Mouse (Mus musculus): ENCODE measurements around the gene Itpa. TPM values are rescaled to one million over a fixed set of nuclear protein-coding genes. Genes with fewer than 3 reads are reported as not detected.
A peak's percentile ranks its signal among the peaks of the same experiment; 100 is the strongest.
"Not testable (repeated sequence)": the region's sequence is repeated elsewhere in the genome, so short reads cannot be mapped to it uniquely, and the experiment has no call there.

The Itpa gene
- polyA plus RNA-seq, 1 experiment from 2014 or later, result 156 TPM

GRCm38 (mm10) chr2:130649028-130649427, 18.4 kb upstream of the Itpa start:
- H3K4me2 ChIP-seq; H3K36me3 ChIP-seq (ENCODE audit: control insufficient read depth, insufficient read depth, low read length); H3K9ac ChIP-seq (ENCODE audit: low read length); H3K4me3 ChIP-seq (ENCODE audit: low read depth, low read length); DNase-seq (ENCODE audit: low spot score, missing footprints); H3K27me3 ChIP-seq (ENCODE audit: control insufficient read depth, insufficient read depth, low read length); H3K9me3 ChIP-seq (ENCODE audit: control insufficient read depth, low read length); H3K4me1 ChIP-seq (ENCODE audit: control insufficient read depth, insufficient read depth, low read length); ATAC-seq (ENCODE audit: low FRiP score); H3K27ac ChIP-seq (ENCODE audit: low read depth, low read length): not testable (repeated sequence)
- WGBS, result 83% methylated on average over 6 of the region's 6 CpGs

GRCm38 (mm10) chr2:130653303-130653702, 14.1 kb upstream of the Itpa start:
- no peaks in the 10 kb centered on the region for H3K4me1 ChIP-seq (ENCODE audit: control insufficient read depth, insufficient read depth, low read length)
- WGBS, result 90% methylated on average over 2 of the region's 2 CpGs
- DNase-seq (ENCODE audit: low spot score, missing footprints) (no peak), ATAC-seq (ENCODE audit: low FRiP score) (no peak)
- no peak overlapping the region for H3K9ac ChIP-seq (ENCODE audit: low read length)
- H3K27ac ChIP-seq (ENCODE audit: low read depth, low read length), result no peak overlapping the region
- no peaks in the 10 kb centered on the region for H3K9me3 ChIP-seq (ENCODE audit: control insufficient read depth, low read length)
- no peak overlapping the region for H3K4me3 ChIP-seq (ENCODE audit: low read depth, low read length)
- H3K4me2 ChIP-seq, result no peak overlapping the region
- no peaks in the 10 kb centered on the region for H3K27me3 ChIP-seq (ENCODE audit: control insufficient read depth, insufficient read depth, low read length)
- peaks cover 7% of the 10 kb centered on the region; the same call in 1 of the 2 replicates for H3K36me3 ChIP-seq (ENCODE audit: control insufficient read depth, insufficient read depth, low read length)

GRCm38 (mm10) chr2:130653760-130654159, 13.7 kb upstream of the Itpa start:
- peaks cover 10% of the 10 kb centered on the region; the same call in 1 of the 2 replicates for H3K36me3 ChIP-seq (ENCODE audit: control insufficient read depth, insufficient read depth, low read length)
- H3K27ac ChIP-seq (ENCODE audit: low read depth, low read length), result no peak overlapping the region
- no peak overlapping the region for H3K9ac ChIP-seq (ENCODE audit: low read length)
- 79% methylated on average over 1 of the region's 1 CpGs for WGBS
- H3K4me1 ChIP-seq (ENCODE audit: control insufficient read depth, insufficient read depth, low read length), result no peaks in the 10 kb centered on the region
- H3K9me3 ChIP-seq (ENCODE audit: control insufficient read depth, low read length), result no peaks in the 10 kb centered on the region
- ATAC-seq (ENCODE audit: low FRiP score) (no peak), DNase-seq (ENCODE audit: low spot score, missing footprints) (peak; percentile 77)
- no peak overlapping the region for H3K4me2 ChIP-seq
- no peaks in the 10 kb centered on the region for H3K27me3 ChIP-seq (ENCODE audit: control insufficient read depth, insufficient read depth, low read length)
- no peak overlapping the region for H3K4me3 ChIP-seq (ENCODE audit: low read depth, low read length)

GRCm38 (mm10) chr2:130655660-130656339, 11.6 kb upstream of the Itpa start:
- 90% methylated on average over 6 of the region's 6 CpGs for WGBS
- Histone ChIP-seq H3K27me3 (ENCODE audit: control insufficient read depth, insufficient read depth, low read length) (no peaks in the 10 kb centered on the region), H3K4me3 (ENCODE audit: low read depth, low read length) (no peak overlapping the region), H3K27ac (ENCODE audit: low read depth, low read length) (no peak overlapping the region), H3K36me3 (ENCODE audit: control insufficient read depth, insufficient read depth, low read length) (peaks cover 10% of the 10 kb centered on the region; the same call in 1 of the 2 replicates), H3K4me2 (no peak overlapping the region), H3K9me3 (ENCODE audit: control insufficient read depth, low read length) (no peaks in the 10 kb centered on the region), H3K4me1 (ENCODE audit: control insufficient read depth, insufficient read depth, low read length) (no peaks in the 10 kb centered on the region), H3K9ac (ENCODE audit: low read length) (no peak overlapping the region)
- DNase-seq (ENCODE audit: low spot score, missing footprints), result no peak
- ATAC-seq (ENCODE audit: low FRiP score), result no peak

- ATAC-seq (ENCODE audit: low FRiP score), result no peak
- no peaks in the 10 kb centered on the region for H3K4me1 ChIP-seq (ENCODE audit: control insufficient read depth, insufficient read depth, low read length)
- no peak overlapping the region for H3K4me2 ChIP-seq
- H3K4me3 ChIP-seq (ENCODE audit: low read depth, low read length), result no peak overlapping the region
- 93% methylated on average over 9 of the region's 9 CpGs for WGBS
- H3K27ac ChIP-seq (ENCODE audit: low read depth, low read length), result no peak overlapping the region
- no peak for DNase-seq (ENCODE audit: low spot score, missing footprints)
- peaks cover 10% of the 10 kb centered on the region; the same call in 1 of the 2 replicates for H3K36me3 ChIP-seq (ENCODE audit: control insufficient read depth, insufficient read depth, low read length)
- H3K9me3 ChIP-seq (ENCODE audit: control insufficient read depth, low read length), result no peaks in the 10 kb centered on the region
- H3K27me3 ChIP-seq (ENCODE audit: control insufficient read depth, insufficient read depth, low read length), result no peaks in the 10 kb centered on the region
- no peak overlapping the region for H3K9ac ChIP-seq (ENCODE audit: low read length)
These were observed 10.9 kb upstream of the Itpa start for GRCm38 (mm10) chr2:130656536-130656935.

- Histone ChIP-seq H3K4me1 (ENCODE audit: control insufficient read depth, insufficient read depth, low read length) (0 out of 2 replicates have a peak, but pooled peaks cover under 1% of the 10 kb centered on the region), H3K9me3 (ENCODE audit: control insufficient read depth, low read length) (no peaks in the 10 kb centered on the region), H3K27ac (ENCODE audit: low read depth, low read length) (no peak overlapping the region), H3K4me2 (no peak overlapping the region), H3K9ac (ENCODE audit: low read length) (no peak overlapping the region), H3K27me3 (ENCODE audit: control insufficient read depth, insufficient read depth, low read length) (no peaks in the 10 kb centered on the region), H3K4me3 (ENCODE audit: low read depth, low read length) (no peak overlapping the region), H3K36me3 (ENCODE audit: control insufficient read depth, insufficient read depth, low read length) (peaks cover 12% of the 10 kb centered on the region; the same call in 1 of the 2 replicates)
- 81% methylated on average over 6 of the region's 6 CpGs for WGBS
- DNase-seq (ENCODE audit: low spot score, missing footprints) (peak; percentile 28), ATAC-seq (ENCODE audit: low FRiP score) (no peak)
These were observed 9.9 kb upstream of the Itpa start for GRCm38 (mm10) chr2:130657541-130657940.

- Histone ChIP-seq H3K9ac (ENCODE audit: low read length) (no peak overlapping the region), H3K4me1 (ENCODE audit: control insufficient read depth, insufficient read depth, low read length) (peaks cover 6% of the 10 kb centered on the region), H3K27ac (ENCODE audit: low read depth, low read length) (no peak overlapping the region), H3K36me3 (ENCODE audit: control insufficient read depth, insufficient read depth, low read length) (peaks cover 12% of the 10 kb centered on the region; the same call in 1 of the 2 replicates), H3K4me2 (no peak overlapping the region), H3K4me3 (ENCODE audit: low read depth, low read length) (no peak overlapping the region), H3K9me3 (ENCODE audit: control insufficient read depth, low read length) (no peaks in the 10 kb centered on the region), H3K27me3 (ENCODE audit: control insufficient read depth, insufficient read depth, low read length) (no peaks in the 10 kb centered on the region)
- ATAC-seq (ENCODE audit: low FRiP score) (no peak), DNase-seq (ENCODE audit: low spot score, missing footprints) (no peak)
- 95% methylated on average over 10 of the region's 10 CpGs for WGBS
These were observed 8.9 kb upstream of the Itpa start for GRCm38 (mm10) chr2:130658530-130658929.

- Histone ChIP-seq H3K9ac (ENCODE audit: low read length) (peak overlapping the region; percentile 86), H3K36me3 (ENCODE audit: control insufficient read depth, insufficient read depth, low read length) (peaks cover 4% of the 10 kb centered on the region; the same call in 1 of the 2 replicates), H3K27me3 (ENCODE audit: control insufficient read depth, insufficient read depth, low read length) (no peaks in the 10 kb centered on the region), H3K9me3 (ENCODE audit: control insufficient read depth, low read length) (no peaks in the 10 kb centered on the region), H3K4me2 (peak overlapping the region; percentile 48), H3K27ac (ENCODE audit: low read depth, low read length) (no peak overlapping the region), H3K4me3 (ENCODE audit: low read depth, low read length) (no peak overlapping the region), H3K4me1 (ENCODE audit: control insufficient read depth, insufficient read depth, low read length) (peaks cover 15% of the 10 kb centered on the region)
- ATAC-seq (ENCODE audit: low FRiP score), result no peak
- DNase-seq (ENCODE audit: low spot score, missing footprints), result peak; percentile 31
- WGBS, result 89% methylated on average over 11 of the region's 11 CpGs
These were observed 4.1 kb upstream of the Itpa start for GRCm38 (mm10) chr2:130663342-130663741.

GRCm38 (mm10) chr2:130664102-130664701, 3.2 kb upstream of the Itpa start, which contains the start of gene Ddrgk1:
TSS of gene Ddrgk1 (minus strand) at chr2:130664659.
- ATAC-seq (ENCODE audit: low FRiP score), result peak; percentile 96
- Histone ChIP-seq H3K4me1 (ENCODE audit: control insufficient read depth, insufficient read depth, low read length) (peaks cover 17% of the 10 kb centered on the region), H3K4me2 (peak within 1 kb of the TSS; percentile 48), H3K4me3 (ENCODE audit: low read depth, low read length) (peak within 1 kb of the TSS; percentile 60), H3K9me3 (ENCODE audit: control insufficient read depth, low read length) (no peaks in the 10 kb centered on the region), H3K9ac (ENCODE audit: low read length) (peak within 1 kb of the TSS; percentile 86), H3K27me3 (ENCODE audit: control insufficient read depth, insufficient read depth, low read length) (no peaks in the 10 kb centered on the region), H3K27ac (ENCODE audit: low read depth, low read length) (peak within 1 kb of the TSS; percentile 96), H3K36me3 (ENCODE audit: control insufficient read depth, insufficient read depth, low read length) (peaks cover 2% of the 10 kb centered on the region; the same call in 1 of the 2 replicates)
- WGBS, result under 1% methylated on average over 40 of the region's 40 CpGs
- DNase-seq (ENCODE audit: low spot score, missing footprints), result peak; percentile 99

All from midbrain, embryonic 11.5 days (tissue).